Mouse (Mus musculus): ENCODE measurements around the gene Ddias. TPM values are rescaled to one million over a fixed set of nuclear protein-coding genes. Genes with fewer than 3 reads are reported as not detected.

The Ddias gene
- 34.1 and 50.8 TPM in 2 replicates for polyA plus RNA-seq (2012)

GRCm38 (mm10) chr7:92874116-92874675 is at the start of gene Ddias, which contains the start of gene Prcp:
Ddias (minus strand) TSS chr7:92874247.
Prcp (plus strand) TSS chr7:92874470.
- TF ChIP-seq GATA1 (IDR thresholded peaks at IDR 0.05; ENCODE audit: low read length), result no peak

GRCm38 (mm10) chr7:92920857-92921172 is 46.8 kb upstream of the Ddias start:
- TF ChIP-seq GATA1 (IDR thresholded peaks at IDR 0.05; ENCODE audit: low read length), result no peak

- no peak for TF ChIP-seq GATA1 (IDR thresholded peaks at IDR 0.05; ENCODE audit: low read length)
Observed at GRCm38 (mm10) chr7:92920172-92920856, 46.3 kb upstream of the Ddias start.

- TF ChIP-seq GATA1 (IDR thresholded peaks at IDR 0.05; ENCODE audit: low read length), result no peak
Observed at GRCm38 (mm10) chr7:92903360-92904038, 29.5 kb upstream of the Ddias start.

- no peak for TF ChIP-seq GATA1 (IDR thresholded peaks at IDR 0.05; ENCODE audit: low read length)
Observed at GRCm38 (mm10) chr7:92897021-92897420, 23.0 kb upstream of the Ddias start.

GRCm38 (mm10) chr7:92896036-92896435 is 22.0 kb upstream of the Ddias start:
- no peak for TF ChIP-seq GATA1 (IDR thresholded peaks at IDR 0.05; ENCODE audit: low read length)

GRCm38 (mm10) chr7:92893478-92893877 is 19.4 kb upstream of the Ddias start:
- TF ChIP-seq GATA1 (IDR thresholded peaks at IDR 0.05; ENCODE audit: low read length), result no peak

GRCm38 (mm10) chr7:92890618-92891230 is 16.7 kb upstream of the Ddias start:
- TF ChIP-seq GATA1 (IDR thresholded peaks at IDR 0.05; ENCODE audit: low read length), result no peak

GRCm38 (mm10) chr7:92890211-92890610 is 16.2 kb upstream of the Ddias start:
- TF ChIP-seq GATA1 (IDR thresholded peaks at IDR 0.05; ENCODE audit: low read length), result no peak

- no peak for TF ChIP-seq GATA1 (IDR thresholded peaks at IDR 0.05; ENCODE audit: low read length)
Observed at GRCm38 (mm10) chr7:92887230-92887629, 13.2 kb upstream of the Ddias start.

GRCm38 (mm10) chr7:92886801-92887200 is 12.8 kb upstream of the Ddias start:
- TF ChIP-seq GATA1 (IDR thresholded peaks at IDR 0.05; ENCODE audit: low read length), result no peak

GRCm38 (mm10) chr7:92884998-92885660 is 11.1 kb upstream of the Ddias start:
- TF ChIP-seq GATA1 (IDR thresholded peaks at IDR 0.05; ENCODE audit: low read length), result no peak

GRCm38 (mm10) chr7:92883850-92884716 is 10.0 kb upstream of the Ddias start:
- TF ChIP-seq GATA1 (IDR thresholded peaks at IDR 0.05; ENCODE audit: low read length), result no peak

GRCm38 (mm10) chr7:92878575-92879285 is 4.7 kb upstream of the Ddias start:
- TF ChIP-seq GATA1 (IDR thresholded peaks at IDR 0.05; ENCODE audit: low read length), result no peak

All from G1E-ER4 (cell line).